Mouse (Mus musculus) spleen, adult 2 months (tissue): ENCODE results near the gene Nlrp14. TPM values are rescaled to one million over a fixed set of nuclear protein-coding genes. Genes with fewer than 3 reads are reported as not detected.
"Not testable (repeated sequence)": the region's sequence is repeated elsewhere in the genome, so short reads cannot be mapped to it uniquely, and the experiment has no call there.

Experiments
- DNase-seq, 2 experiments: peaks; one replicate each; pipeline versions ENCODE4 v3.0.0 to v3.0.0-alpha.2; 2012 to 2021; ENCODE audit warnings: low spot score in 2 of 2, low read depth in 1 of 2
- H3K27ac ChIP-seq: fragments of 200-500 bp; 2 replicates; pipeline ENCODE4 v1.5.1; 2012; ENCODE audit warnings: low read length, inconsistent platforms; ENCODE audit not compliant: insufficient read depth
- H3K27me3 ChIP-seq: fragments of 200-500 bp; 2 replicates; pipeline ENCODE4 v1.6.1; 2012; ENCODE audit warnings: mild to moderate bottlenecking, moderate library complexity, low read length, inconsistent platforms; ENCODE audit not compliant: control insufficient read depth, insufficient read depth
- H3K36me3 ChIP-seq: fragments of 200-500 bp; 2 replicates; pipeline ENCODE4 v1.6.1; 2012; ENCODE audit warnings: mild to moderate bottlenecking, low read length, inconsistent platforms; ENCODE audit not compliant: control insufficient read depth, insufficient read depth
- H3K4me1 ChIP-seq: fragments of 200-500 bp; 2 replicates; pipeline ENCODE4 v1.6.1; 2011; ENCODE audit warnings: inconsistent platforms; ENCODE audit not compliant: control insufficient read depth, insufficient read depth, insufficient read length
- H3K4me3 ChIP-seq: fragments of 200-500 bp; 2 replicates; pipeline ENCODE4 v1.5.1; 2011; ENCODE audit warnings: mild to moderate bottlenecking, inconsistent platforms; ENCODE audit not compliant: insufficient read depth, insufficient read length; ENCODE audit errors: extremely low read depth
- CTCF ChIP-seq: fragments of 200-500 bp; IDR thresholded peaks from 2 replicates; pipeline ENCODE4 v1.5.1; 2011; ENCODE audit warnings: mild to moderate bottlenecking, inconsistent platforms; ENCODE audit not compliant: insufficient read depth, insufficient read length, insufficient replicate concordance; ENCODE audit errors: extremely low read depth
- POLR2A ChIP-seq: fragments of 200-500 bp; IDR thresholded peaks from 2 replicates; pipeline ENCODE4 v1.6.1; 2011; ENCODE audit warnings: low read depth, low read length, inconsistent platforms
- WGBS: fragments of 180-500 bp; shearing (Covaris S2); methylation state at CpG from one replicate; pipeline ENCODE4 v1.1.7; 2018; 5-methylcytosine and 5-hydroxymethylcytosine counted together
- polyA plus RNA-seq: library from polyadenylated mRNA; depleted of rRNA; stranded (reverse); fragments of >200 nt; gene quantifications from 2 replicates; pipeline ENCODE4 v1.2.3, GENCODE M21; 2012; rRNA removed

The Nlrp14 gene
- not detected in 2 replicates for polyA plus RNA-seq

GRCm38 (mm10) chr7:107166690-107167089, at the start of gene Nlrp14:
Nlrp14 (plus strand) TSS chr7:107166990.
- no peak for TF ChIP-seq POLR2A
- no peak for TF ChIP-seq CTCF
- Histone ChIP-seq H3K4me1 (no peaks in the 10 kb centered on the region), H3K4me3 (no peak within 1 kb of the TSS), H3K27ac (no peak within 1 kb of the TSS), H3K27me3 (no peaks in the 10 kb centered on the region), H3K36me3 (no peaks in the 10 kb centered on the region)
- DNase-seq = no peak
- 82% methylated on average over 10 of the region's 10 CpGs for WGBS

DNA sequence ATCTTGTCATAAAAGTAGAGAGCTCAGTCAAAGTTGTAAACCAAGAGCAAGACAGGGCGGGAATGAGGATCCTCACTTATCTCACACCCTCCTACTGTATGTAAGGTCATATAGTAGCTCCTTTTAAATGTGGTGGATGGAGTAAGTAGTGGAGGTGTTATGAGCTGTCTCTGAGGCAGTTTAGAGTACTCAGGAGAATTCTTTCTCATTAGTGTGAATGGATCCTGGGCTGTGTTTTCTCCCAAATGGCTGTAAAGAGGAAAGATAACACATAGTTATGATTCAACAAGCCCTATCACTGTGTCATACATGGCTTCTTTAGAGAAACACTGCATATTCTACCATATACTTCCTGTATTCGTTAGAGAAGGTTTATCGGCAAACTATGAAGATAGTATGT, 35.8 kb upstream of the Nlrp14 start, which contains the start of gene Olfr715:
TSS of gene Olfr715 (minus strand) at position 101 of the 400 bp plus-strand sequence.
- H3K27ac ChIP-seq, DNase-seq, H3K4me3 ChIP-seq, H3K4me1 ChIP-seq, H3K36me3 ChIP-seq, H3K27me3 ChIP-seq: not testable (repeated sequence)
- 86% methylated on average over 3 of the region's 3 CpGs for WGBS

DNA sequence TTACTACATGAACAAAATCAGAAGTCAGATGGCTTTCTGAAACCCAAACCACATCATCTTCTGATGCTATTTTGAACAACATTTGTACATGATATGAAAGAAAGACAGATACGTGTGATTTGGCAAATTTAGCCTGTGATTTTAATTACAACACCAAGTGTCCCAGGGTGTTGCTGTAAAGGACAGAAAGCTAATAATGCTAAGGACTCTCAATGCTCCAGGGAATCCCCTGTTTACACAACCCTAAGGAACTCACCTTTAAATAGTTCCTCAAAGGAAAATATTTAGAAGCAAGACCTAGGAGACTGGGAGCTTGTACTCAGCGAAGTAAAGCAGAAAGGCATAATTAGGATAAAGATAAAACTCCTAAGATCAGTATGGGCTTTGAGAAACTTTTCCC, 28.8 kb upstream of the Nlrp14 start, which contains the start of gene Olfr716:
TSS of gene Olfr716 (plus strand) at position 301 of the 400 bp plus-strand sequence.
- H3K36me3 ChIP-seq, H3K4me1 ChIP-seq, H3K4me3 ChIP-seq, H3K27me3 ChIP-seq, DNase-seq, H3K27ac ChIP-seq: not testable (repeated sequence)
- WGBS = 77% methylated on average over 2 of the region's 2 CpGs

- H3K4me3 ChIP-seq = no peak overlapping the region
- WGBS = 36% methylated on average over 2 of the region's 2 CpGs
Observed at GRCm38 (mm10) chr7:107180406-107180805, 13.6 kb downstream of the Nlrp14 start.

GRCm38 (mm10) chr7:107201817-107202216, 35.0 kb downstream of the Nlrp14 start:
- no peak for DNase-seq
- 42% methylated on average over 3 of the region's 3 CpGs for WGBS
- Histone ChIP-seq H3K36me3 (no peaks in the 10 kb centered on the region), H3K27ac (no peak overlapping the region), H3K4me3 (no peak overlapping the region), H3K27me3 (no peaks in the 10 kb centered on the region), H3K4me1 (no peaks in the 10 kb centered on the region)
- no peak for TF ChIP-seq POLR2A
- no peak for TF ChIP-seq CTCF

More at GRCm38 (mm10) chr7:107180406-107180805, 13.6 kb downstream of the Nlrp14 start:
- no peak for DNase-seq
- Histone ChIP-seq H3K27ac (no peak overlapping the region), H3K27me3 (no peaks in the 10 kb centered on the region), H3K4me1 (no peaks in the 10 kb centered on the region), H3K36me3 (no peaks in the 10 kb centered on the region)
- TF ChIP-seq POLR2A (no peak), CTCF (no peak)

DNA sequence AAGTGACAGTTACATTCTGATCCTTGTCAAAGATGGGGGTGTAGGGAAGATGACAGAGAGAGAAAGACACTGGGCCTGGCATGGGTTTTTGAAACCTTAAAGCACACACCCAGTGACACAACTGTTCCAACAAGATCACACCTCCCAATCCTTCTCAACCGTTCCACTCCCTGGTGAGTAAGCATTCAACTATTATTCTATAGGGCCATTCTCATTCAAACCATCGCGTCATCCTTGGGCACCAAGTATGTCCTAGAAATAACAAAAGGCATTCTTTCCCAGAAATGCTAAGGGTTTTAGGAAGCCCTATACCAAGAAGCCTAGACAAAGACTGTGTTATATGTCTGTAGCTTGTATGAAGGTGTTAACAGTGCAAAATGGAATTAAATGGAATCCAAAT, 41.1 kb downstream of the Nlrp14 start:
- no peak for DNase-seq
- H3K27ac ChIP-seq = no peak overlapping the region
- H3K36me3 ChIP-seq = no peaks in the 10 kb centered on the region
- H3K4me1 ChIP-seq = no peaks in the 10 kb centered on the region
- H3K4me3 ChIP-seq = no peak overlapping the region
- whole genome bisulfite sequencing = 89% methylated on average over 3 of the region's 3 CpGs
- H3K27me3 ChIP-seq = peaks cover 2% of the 10 kb centered on the region; the same call in 1 of the 2 replicates
- TF ChIP-seq CTCF (no peak), POLR2A (no peak)

GRCm38 (mm10) chr7:107209204-107209860, 42.5 kb downstream of the Nlrp14 start, which contains the start of gene Rbmxl2:
Rbmxl2 (plus strand) TSS chr7:107209445.
- H3K4me1 ChIP-seq = no peaks in the 10 kb centered on the region
- H3K36me3 ChIP-seq = no peaks in the 10 kb centered on the region
- no peak for TF ChIP-seq CTCF
- TF ChIP-seq POLR2A = no peak
- 58% methylated on average over 70 of the region's 70 CpGs for WGBS
- no peak within 1 kb of the TSS for H3K27ac ChIP-seq
- H3K4me3 ChIP-seq = no peak within 1 kb of the TSS
- no peak for DNase-seq
- H3K27me3 ChIP-seq = peaks cover 2% of the 10 kb centered on the region; the same call in 1 of the 2 replicates
